Mouse (Mus musculus): Measurements from ENCODE around the gene Nkiras1.

- TF ChIP-seq EP300 (IDR thresholded peaks at IDR 0.05; ENCODE audit: low read depth) (no peak), CTCF (IDR thresholded peaks at IDR 0.05; ENCODE audit: low read depth) (no peak)
Observed at GRCm38 (mm10) chr14:18271666-18272065, 730 bp downstream of the Nkiras1 start.
